Mouse (Mus musculus) stomach, postnatal 0 days (tissue): ENCODE measurements around the gene Tmem132e.

Source experiments
- CTCF ChIP-seq: IDR thresholded peaks from 2 replicates; pipeline ENCODE4 v1.5.1; 2016; ENCODE audit warnings: antibody characterized with exemption, low read depth, mild to moderate bottlenecking, moderate library complexity
- EP300 ChIP-seq: optimal IDR thresholded peaks from 2 replicates; pipeline ENCODE3; 2016; ENCODE audit warnings: antibody characterized with exemption

- TF ChIP-seq CTCF (no peak), EP300 (no peak)
These were observed 46.1 kb downstream of the Tmem132e start for GRCm38 (mm10) chr11:82434832-82435182.
